Mouse (Mus musculus): ENCODE results near the gene 1810013L24Rik. TPM values are rescaled to one million over a fixed set of nuclear protein-coding genes. Genes with fewer than 3 reads are reported as not detected.
A peak's percentile ranks its signal among the peaks of the same experiment; 100 is the strongest.

Gene 1810013L24Rik
- total RNA-seq, 2 experiments from 2014 or later, result 115 to 134 TPM

DNA sequence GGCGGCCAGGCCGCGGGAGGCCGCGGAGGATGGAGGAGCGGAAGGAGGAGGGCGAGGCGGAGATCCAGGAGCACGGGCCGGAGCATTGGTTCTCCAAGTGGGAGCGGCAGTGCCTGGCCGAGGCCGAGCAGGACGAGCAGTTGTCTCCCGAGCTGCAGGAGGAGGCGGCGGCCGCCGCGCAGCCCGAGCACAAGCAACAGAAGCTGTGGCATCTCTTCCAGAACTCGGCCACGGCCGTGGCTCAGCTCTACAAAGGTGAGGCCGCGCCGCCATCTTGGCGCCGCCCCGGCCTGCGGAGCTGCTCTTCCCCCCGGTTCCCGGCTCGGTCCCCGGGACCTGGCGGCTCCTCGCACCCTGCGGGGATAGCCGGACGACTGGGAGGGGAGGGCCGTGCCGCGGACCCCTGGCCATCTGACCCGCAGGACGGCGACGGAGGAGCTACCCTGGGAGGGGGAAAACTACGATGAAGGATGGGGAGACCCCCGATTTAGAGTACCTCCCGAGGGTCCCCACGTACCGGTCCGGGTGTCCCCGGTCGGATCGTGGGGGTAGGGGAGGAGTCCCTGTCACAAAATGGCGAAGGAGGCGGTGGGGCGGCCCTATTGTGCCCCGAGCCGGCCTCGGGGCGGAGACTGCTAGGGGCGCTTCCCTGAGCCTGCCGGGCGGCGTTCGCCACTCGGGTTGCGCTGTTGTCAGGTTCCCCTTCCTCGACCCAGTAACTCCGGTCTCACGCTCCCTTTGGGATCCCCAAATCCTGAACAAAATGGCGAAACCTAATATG is 721 bp downstream of the 1810013L24Rik start:
- ATAC-seq (replicated peaks; ENCODE audit: low FRiP score, poor library complexity, severe bottlenecking), result peak; percentile 51

DNA sequence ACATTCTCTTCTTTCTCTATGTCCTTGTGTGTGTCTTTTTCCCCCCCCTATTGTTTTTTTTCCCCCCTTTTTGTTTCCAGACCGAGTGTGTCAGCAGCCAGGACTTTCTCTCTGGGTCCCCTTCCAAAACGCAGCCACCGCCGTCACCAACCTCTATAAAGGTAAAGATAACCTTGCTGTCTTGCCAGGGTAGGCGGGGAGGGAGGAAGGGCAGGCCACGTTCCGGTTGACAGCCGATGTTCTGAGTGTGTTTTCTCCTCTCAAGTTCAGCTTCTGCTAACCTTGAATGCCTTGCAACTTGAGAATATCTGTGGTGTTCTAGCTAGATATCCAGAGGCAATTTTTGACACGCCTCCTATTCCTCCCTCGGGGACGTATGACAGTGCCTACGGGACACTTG is 1.3 kb downstream of the 1810013L24Rik start:
- ATAC-seq (replicated peaks; ENCODE audit: low FRiP score, poor library complexity, severe bottlenecking), result peak; percentile 35

DNA sequence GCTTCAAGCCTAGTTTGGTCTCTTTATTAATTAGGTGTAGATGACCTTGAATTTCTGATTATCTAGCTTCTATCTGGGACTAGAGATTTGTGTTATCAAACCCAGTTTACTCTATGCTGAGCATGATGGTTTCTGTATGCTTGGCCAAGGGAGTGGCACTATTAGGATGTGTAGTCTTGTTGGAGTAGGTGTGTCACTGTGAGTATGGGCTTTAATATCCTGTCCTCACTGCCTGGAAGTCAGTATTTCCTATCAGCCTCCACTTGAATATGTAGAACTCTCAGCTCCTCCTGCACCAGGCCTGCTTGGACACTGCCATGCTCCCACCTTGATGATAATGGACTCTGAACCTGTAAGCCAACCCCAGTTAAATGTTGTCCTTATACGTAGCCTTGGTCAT is 7.0 kb downstream of the 1810013L24Rik start:
- ATAC-seq (replicated peaks; ENCODE audit: low FRiP score, poor library complexity, severe bottlenecking), result no peak

DNA sequence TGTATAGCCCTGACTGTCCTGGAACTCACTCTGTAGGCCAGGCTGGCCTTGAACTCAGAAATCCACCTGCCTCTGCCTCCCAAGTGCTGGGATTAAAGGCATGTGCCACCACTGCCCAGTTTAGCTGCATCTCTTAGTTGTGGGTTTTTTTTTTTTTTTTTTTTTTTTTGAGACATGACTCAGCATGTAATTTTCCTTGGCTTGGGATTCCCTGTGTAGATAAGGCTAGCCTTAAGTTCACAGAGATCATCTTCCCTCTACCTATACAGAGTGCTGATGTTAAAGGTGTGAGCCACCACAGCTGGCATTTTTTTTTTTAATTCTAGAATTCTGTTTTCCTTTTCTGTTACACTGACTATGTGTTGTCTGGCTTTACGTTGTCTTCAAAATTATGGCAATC is 7.7 kb downstream of the 1810013L24Rik start:
- ATAC-seq (replicated peaks; ENCODE audit: low FRiP score, poor library complexity, severe bottlenecking), result peak; percentile 73

DNA sequence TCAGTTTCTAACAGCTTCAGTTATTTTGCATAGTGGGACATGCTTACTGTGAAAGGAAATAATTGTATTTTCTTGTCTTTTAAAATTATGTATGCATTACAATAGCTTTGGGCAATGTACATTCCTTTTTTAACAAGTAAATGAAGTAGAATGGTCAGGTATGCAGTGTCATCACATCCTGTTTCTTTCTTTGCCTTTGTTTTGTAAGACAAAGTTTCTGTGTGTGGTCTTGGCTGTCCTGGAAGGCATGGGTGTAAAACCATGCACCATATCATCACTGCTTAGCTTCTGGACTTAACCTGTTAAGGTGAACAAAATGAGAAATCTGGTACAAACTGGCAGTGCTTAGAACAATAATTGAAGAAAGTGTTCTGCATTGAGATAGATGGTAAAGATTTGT is 9.0 kb downstream of the 1810013L24Rik start:
- no peak for ATAC-seq (replicated peaks; ENCODE audit: low FRiP score, poor library complexity, severe bottlenecking)

DNA sequence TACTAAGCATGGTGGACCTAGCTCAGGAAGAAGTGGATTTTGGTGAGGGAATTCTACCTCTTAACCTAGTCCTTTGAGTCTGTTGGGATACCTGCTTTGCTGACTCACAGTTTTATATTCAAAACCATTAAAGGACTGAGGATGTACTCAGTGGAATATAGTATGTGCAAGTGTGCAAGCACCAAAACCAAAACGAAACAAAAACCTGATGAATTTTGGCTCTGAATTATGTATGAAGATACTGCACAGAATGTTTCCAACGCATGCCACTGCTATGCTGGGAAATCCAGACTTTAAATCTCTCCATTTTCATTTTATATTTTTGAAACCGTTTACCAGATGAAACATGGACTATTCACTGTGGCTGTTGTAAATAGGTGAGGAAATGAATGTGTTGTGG is 10.7 kb downstream of the 1810013L24Rik start:
- ATAC-seq (replicated peaks; ENCODE audit: low FRiP score, poor library complexity, severe bottlenecking), result no peak

DNA sequence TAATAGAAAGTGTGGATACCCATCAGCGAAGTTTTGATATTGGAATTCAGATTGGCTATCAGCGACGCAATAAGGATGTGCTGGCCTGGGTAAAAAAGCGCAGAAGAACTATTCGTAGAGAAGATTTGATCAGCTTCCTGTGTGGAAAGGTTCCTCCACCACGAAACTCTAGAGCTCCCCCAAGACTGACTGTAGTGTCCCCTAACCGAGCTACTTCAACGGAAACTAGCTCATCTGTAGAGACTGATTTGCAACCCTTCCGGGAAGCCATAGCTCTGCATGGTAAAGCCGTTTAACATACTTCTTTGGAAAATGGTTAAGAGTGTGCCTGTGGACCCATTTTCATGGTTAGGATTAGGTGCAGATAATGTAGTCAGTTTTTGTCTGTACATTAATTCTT is 13.1 kb downstream of the 1810013L24Rik start:
- no peak for ATAC-seq (replicated peaks; ENCODE audit: low FRiP score, poor library complexity, severe bottlenecking)

DNA sequence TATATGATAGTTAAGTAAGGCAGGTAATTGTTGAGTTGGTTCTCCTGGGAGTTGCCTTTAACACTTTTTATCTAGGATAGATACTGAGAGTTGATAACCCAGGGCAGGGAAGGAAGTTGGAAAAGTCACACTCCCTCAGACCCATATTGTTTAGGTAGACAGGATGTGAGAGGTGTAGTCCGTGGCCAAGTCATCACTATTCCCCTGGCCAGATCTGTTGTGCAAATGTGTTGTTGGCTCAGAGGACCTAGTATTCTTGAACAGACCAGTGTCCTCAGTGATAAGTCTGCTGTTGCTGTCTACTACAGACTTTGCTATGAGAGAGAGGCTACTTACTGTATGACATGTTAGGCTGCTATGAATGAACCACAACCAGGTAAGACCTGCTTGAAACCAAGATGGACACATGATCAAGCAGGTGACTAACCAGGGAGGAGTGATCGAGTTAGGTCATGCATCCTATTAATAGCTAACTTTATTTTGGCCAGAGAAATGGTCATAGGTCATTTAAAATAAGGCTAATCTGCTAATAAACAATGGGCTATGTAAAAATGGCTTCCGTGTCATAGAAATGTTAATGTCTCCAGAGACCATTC is 13.8 kb downstream of the 1810013L24Rik start:
- no peak for ATAC-seq (replicated peaks; ENCODE audit: low FRiP score, poor library complexity, severe bottlenecking)

DNA sequence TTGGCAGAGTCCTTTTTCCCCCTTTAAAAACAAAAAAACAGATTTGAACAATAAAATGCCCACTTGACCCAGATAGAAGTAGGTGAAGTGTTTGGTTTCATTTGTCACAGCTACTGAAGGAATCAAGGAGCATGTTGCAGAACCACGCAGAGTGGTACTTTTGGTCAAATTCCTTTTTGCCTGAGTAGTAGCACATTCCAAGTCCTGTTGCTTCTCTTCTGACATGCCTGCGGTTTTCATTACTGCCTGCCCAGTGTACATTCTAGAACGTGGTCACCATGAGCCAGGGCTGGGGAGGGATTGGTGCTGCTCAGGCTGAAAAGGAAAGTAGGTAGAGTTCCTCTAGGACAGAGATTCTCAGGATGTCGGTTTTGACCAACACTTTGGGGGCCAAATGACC is 16.1 kb downstream of the 1810013L24Rik start:
- ATAC-seq (replicated peaks; ENCODE audit: low FRiP score, poor library complexity, severe bottlenecking), result no peak

DNA sequence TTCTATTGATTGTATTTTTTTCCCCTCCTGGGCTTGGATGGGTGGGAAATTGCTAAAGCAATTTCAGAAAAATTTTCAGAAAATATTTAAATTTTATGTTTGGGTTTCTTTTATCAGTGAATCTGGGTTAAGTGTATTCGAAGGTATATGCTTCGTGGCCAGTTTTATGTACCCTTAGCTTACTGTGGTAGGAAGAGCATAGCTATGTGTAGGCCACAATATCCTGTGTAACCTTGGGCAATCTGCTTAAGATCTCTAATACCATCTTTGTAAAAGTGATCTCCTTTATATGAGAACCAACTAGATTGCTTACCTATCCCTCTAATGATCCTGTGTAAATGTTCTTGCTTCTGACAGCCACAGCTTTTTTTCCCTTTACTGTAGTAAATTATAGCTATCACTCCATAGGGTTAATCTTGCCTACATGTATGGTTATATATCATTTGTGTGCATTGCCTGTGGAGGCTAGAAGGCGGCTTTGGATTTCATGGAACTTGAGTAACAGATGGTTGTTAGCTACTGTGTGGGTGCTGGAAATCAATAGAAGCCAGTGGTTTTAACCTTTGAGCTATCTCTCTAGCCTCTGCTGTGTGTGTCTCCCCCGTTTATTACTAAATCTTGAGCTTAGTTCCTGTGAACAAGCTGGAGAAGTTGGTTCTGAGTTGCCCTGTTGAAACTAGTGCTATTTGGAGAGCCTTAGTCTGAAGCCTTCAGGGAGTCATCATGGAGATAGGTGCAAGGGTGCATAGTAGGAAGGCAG is 18.6 kb downstream of the 1810013L24Rik start:
- no peak for ATAC-seq (replicated peaks; ENCODE audit: low FRiP score, poor library complexity, severe bottlenecking)

DNA sequence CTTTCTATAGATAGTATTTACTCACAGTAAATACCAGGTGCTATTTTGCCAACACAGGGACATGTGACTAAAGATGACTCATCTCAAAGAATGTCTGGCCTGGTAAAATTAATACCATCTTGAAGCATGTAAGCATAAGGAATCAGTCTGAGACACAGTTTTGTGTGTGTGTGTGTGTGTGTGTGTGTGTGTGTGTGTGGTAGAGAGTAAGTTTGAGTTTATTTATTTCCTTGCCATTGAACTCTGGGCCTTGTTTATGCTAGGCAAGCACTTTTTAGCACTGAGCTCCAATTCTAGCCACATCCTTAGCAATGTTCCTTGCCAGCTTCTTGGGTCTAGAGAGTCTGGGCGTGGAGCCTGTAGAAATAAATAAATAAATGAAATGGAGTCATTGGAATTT is 20.0 kb downstream of the 1810013L24Rik start:
- no peak for ATAC-seq (replicated peaks; ENCODE audit: low FRiP score, poor library complexity, severe bottlenecking)

DNA sequence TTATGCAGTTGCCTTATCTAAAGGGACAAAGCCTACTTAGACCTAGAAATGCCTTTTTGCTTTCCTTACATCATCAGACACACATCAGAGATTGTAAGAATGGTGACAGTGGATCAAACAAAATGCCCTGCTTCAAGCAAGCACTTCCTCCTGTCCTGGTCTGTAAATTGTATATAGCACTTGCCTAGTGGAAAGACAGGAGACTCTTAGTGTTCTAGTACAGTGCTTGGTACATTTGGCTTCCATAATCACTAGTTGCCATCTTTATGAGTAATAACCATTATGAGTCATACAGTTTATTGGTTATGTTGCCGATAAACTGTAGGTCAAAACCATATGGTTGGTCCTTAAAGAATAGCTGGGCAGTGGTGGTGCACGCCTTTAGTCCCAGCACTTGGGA is 25.2 kb downstream of the 1810013L24Rik start:
- ATAC-seq (replicated peaks; ENCODE audit: low FRiP score, poor library complexity, severe bottlenecking), result 0 out of 2 replicates have a peak, but pooled peaks have one; percentile 12

DNA sequence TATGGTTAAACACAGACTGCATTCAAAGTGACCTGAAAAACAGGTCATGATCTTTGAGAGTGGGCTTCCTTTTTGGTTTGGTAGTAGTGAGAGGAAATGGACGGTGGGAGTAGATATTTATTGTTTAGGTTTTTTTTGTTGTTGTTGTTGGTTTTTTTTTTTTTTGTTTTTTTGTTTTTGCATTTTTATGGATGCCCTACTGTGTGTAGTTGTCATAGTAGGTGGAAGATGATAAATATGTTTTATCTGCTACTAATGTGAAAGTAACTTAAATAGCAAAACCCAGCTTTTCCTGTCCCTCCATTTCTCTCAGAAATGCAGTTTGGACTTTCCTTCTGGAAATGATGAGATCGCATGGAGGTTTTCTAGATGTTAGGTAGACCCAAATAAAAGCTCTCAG is 26.9 kb downstream of the 1810013L24Rik start:
- no peak for ATAC-seq (replicated peaks; ENCODE audit: low FRiP score, poor library complexity, severe bottlenecking)

DNA sequence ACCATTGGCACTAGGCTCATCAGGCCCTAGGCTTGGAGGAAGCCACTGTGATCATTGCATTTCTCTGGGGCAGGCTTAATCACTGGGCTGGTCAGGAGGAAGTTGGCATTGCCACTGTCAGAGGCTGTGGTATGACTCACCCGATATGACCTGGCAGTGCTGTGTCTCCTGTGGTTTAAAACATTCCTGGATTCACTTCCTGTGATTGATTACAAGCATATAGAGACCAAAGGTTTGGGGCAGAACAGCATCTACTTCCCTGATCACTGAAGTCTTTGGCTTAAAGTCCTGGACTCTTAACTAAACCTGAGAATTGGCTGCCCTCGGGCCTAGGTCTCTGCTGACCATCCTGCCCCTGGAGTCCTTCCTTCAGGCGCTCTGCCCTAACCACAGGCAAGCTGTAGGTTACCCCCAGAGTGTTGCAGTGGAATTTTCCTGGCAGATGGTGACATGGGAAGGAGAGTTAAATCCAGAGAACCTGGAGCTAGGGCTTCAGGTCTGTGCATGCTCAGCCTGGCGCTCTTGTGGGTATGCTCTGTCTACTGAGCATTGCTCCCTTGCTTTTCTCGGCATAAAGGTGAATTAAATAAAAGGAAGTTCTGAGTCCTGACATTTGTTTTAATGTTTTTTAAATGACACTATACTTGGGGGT is 32.6 kb downstream of the 1810013L24Rik start:
- ATAC-seq (replicated peaks; ENCODE audit: low FRiP score, poor library complexity, severe bottlenecking), result no peak

DNA sequence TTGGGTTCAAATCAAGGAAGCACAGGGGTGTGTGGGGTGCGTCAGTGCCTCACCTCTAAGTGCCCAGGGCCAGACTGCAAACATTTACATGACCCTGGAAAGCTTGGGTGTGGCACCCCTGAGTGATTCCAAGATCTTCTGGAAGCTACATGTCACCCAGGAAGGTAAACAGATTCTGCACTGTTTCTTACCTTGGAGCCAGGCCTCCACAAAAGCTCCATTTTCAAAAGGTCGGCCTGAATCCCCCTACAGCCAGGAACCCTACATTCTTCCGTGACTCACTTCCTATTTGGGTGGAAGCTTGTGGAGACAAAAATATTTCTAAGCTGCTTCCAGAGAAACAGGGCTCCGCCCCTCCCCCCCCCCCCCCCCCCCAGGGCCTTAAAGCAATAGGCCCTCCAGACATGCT is 34.3 kb downstream of the 1810013L24Rik start:
- no peak for ATAC-seq (replicated peaks; ENCODE audit: low FRiP score, poor library complexity, severe bottlenecking)

DNA sequence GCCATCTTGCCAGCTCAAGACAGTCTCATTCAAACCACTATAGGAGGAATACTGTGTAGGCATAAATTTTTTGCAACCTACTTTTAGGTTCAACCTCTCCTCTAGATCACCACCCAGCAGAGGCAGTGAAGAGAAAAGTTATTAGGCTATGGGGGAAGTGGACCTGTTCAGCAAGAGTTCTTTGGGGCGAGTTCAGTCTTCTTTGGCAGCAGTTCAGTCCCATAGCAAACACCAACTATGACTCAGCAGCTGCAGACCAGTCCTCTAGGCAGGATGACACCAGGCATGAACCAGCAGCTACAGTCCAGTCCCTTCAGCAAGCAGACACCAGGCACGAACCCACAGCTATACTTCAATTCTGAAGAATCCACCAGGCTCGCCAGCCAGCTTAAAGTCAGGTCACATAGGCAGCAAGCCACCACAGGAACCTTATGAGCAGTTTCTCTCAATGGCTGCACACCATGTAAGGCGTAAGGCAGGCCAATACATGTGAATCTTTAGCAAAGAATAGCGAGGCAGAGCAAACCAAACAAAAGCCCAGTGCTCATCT is 37.6 kb downstream of the 1810013L24Rik start:
- no peak for ATAC-seq (replicated peaks; ENCODE audit: low FRiP score, poor library complexity, severe bottlenecking)

DNA sequence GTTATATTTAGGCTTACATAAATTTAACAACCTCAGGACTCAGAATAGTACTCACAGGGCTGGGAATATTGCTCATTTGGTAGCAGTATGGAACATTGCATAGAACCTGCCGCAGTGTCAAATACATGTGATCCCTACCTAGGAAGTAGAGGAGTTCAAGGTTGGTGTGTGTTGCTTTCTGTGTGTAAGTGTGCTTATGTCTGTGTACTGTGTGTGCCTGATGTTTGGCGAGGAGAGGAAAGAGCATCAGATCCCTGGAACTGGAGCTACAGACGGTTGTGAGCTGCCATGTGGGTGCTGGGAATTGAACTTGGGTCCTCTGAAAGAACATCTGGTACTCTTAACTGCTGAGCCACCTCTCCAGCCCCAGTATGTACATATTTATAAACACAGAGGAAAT is 38.6 kb downstream of the 1810013L24Rik start:
- ATAC-seq (replicated peaks; ENCODE audit: low FRiP score, poor library complexity, severe bottlenecking), result no peak

DNA sequence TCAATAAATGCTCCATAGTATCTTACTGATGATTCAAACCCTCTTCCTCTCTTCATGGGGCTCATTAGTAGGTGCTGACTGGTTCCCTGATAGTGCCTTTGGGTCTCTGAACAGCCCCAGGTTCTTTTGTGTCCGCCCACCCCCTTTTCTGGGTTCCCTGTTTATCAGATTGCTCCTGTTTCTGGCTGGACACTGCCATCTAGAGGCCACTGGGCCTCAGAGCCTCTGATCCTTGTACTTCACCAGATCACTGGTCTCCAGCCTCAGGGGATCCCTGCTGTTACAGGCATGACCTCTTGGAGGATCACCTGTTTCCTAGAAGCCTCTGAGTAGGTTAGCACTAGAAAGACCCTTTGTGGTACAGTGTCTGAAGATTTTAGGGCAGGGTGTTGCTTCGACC is 39.8 kb downstream of the 1810013L24Rik start:
- peak; percentile 75 for ATAC-seq (replicated peaks; ENCODE audit: low FRiP score, poor library complexity, severe bottlenecking)

DNA sequence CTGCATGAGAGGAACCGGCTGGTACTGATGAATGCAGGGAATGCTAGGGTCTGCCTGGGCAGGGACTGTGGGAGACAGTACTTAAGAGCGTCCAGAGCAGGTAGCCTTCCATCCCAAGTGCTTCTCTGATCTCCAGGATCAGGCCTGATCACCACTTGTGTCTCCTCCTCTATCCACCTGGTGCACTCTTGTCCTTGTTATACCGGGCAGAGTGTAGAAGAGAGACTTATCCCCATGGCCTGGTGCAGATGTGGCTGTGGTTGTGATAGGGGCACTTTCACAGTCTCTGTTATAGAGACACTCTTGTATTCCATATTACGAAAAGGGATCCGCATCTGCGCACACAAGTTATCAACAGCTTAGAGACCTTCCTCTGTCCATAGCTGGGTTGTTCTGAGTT is 41.5 kb downstream of the 1810013L24Rik start:
- no peak for ATAC-seq (replicated peaks; ENCODE audit: low FRiP score, poor library complexity, severe bottlenecking)

DNA sequence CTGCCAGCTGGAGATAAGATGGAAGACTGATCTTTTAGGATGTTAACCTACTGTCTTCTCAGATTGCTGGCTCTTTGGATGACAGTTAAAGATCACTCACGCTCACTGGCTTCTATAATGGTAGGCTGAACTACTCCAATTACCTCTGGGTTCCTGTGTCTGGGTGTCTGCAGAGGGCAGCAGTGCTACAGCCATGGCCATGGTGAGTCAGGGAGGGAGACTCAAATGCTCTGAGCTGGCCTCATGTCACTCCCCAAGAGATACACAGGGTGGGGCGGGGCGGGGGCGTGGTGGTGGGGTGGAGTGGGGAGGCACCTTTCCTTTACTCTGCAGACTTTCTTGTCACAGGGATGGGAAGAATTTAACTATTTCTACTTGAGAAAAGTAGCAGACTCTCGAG is 42.1 kb downstream of the 1810013L24Rik start:
- 0 out of 2 replicates have a peak, but pooled peaks have one; percentile 37 for ATAC-seq (replicated peaks; ENCODE audit: low FRiP score, poor library complexity, severe bottlenecking)

All from erythroblast, adult 5-6 weeks (primary cell).